Mouse (Mus musculus) thymus, adult 2 months (tissue): ENCODE measurements around the gene Zfp36.

Source experiments
- CTCF ChIP-seq: fragments of 200-500 bp; IDR thresholded peaks from 2 replicates; pipeline ENCODE4 v1.5.1; 2012; ENCODE audit warnings: mild to moderate bottlenecking, control low read depth, low read length, moderate library complexity, borderline replicate concordance; ENCODE audit not compliant: control insufficient read depth, poor library complexity, insufficient read depth; ENCODE audit errors: extremely low read depth
- POLR2A ChIP-seq: fragments of 200-500 bp; IDR thresholded peaks from 2 replicates; pipeline ENCODE4 v1.6.1; 2012; ENCODE audit warnings: mild to moderate bottlenecking, low read length, control low read depth, moderate library complexity; ENCODE audit not compliant: control insufficient read depth, poor library complexity, insufficient read depth; ENCODE audit errors: extremely low read depth

GRCm38 (mm10) chr7:28395425-28395824, 15.4 kb upstream of the Zfp36 start:
- TF ChIP-seq CTCF (no peak), POLR2A (no peak)
